Mouse (Mus musculus) forebrain, embryonic 11.5 days (tissue): ENCODE data around the gene Trabd2b. TPM values are rescaled to one million over a fixed set of nuclear protein-coding genes. Genes with fewer than 3 reads are reported as not detected.

Source experiments
- ATAC-seq: fragments of 200-750 bp; cut with Nextera tagmentation; replicated peaks from 2 replicates; pipeline ENCODE4 v1.8.0; 2017; ENCODE audit warnings: moderate TSS enrichment; ENCODE audit not compliant: low FRiP score
- DNase-seq: peaks from one replicate; pipeline ENCODE4 v3.0.0-alpha.2; 2017; ENCODE audit warnings: low spot score
- H3K27ac ChIP-seq: fragments of 300-500 bp; sonication (generic); 2 replicates; pipeline ENCODE4 v1.5.1; 2014; ENCODE audit warnings: low read depth, low read length
- H3K27me3 ChIP-seq: fragments of 300-500 bp; sonication (generic); 2 replicates; pipeline ENCODE4 v1.6.1; 2014; ENCODE audit warnings: mild to moderate bottlenecking, low read length, mixed read lengths; ENCODE audit not compliant: control insufficient read depth, insufficient read depth
- H3K36me3 ChIP-seq: fragments of 300-500 bp; sonication (generic); 2 replicates; pipeline ENCODE4 v1.6.1; 2014; ENCODE audit warnings: mild to moderate bottlenecking, low read length, moderate library complexity, mixed read lengths; ENCODE audit not compliant: control insufficient read depth, insufficient read depth
- H3K4me1 ChIP-seq: fragments of 300-500 bp; sonication (generic); replicated peaks from 2 replicates; pipeline ENCODE4 v1.6.1; 2014; ENCODE audit warnings: low read length, mixed read lengths; ENCODE audit not compliant: control insufficient read depth, insufficient read depth
- H3K4me2 ChIP-seq: fragments of 300-500 bp; sonication (generic); 2 replicates; pipeline ENCODE4 v1.6.1; 2014; ENCODE audit warnings: low read depth, mild to moderate bottlenecking, low read length, moderate library complexity, mixed read lengths; ENCODE audit not compliant: severe bottlenecking
- H3K4me3 ChIP-seq: fragments of 300-500 bp; sonication (generic); 2 replicates; pipeline ENCODE4 v1.5.1; 2014; ENCODE audit warnings: low read depth, low read length
- H3K9ac ChIP-seq: fragments of 300-500 bp; sonication (generic); 2 replicates; pipeline ENCODE4 v1.6.1; 2014; ENCODE audit warnings: low read length
- H3K9me3 ChIP-seq: fragments of 300-500 bp; sonication (generic); 2 replicates; pipeline ENCODE4 v1.6.1; 2016; ENCODE audit warnings: low read length, mixed read lengths; ENCODE audit not compliant: control insufficient read depth
- WGBS: fragments of 180-500 bp; shearing (Covaris S2); extraction: QIAGEN DNeasy Blood & Tissue Kit; methylation state at CpG from one replicate; pipeline ENCODE4 v1.1.7; 2014; 5-methylcytosine and 5-hydroxymethylcytosine counted together
- polyA plus RNA-seq: library from polyadenylated mRNA; unstranded; fragments of >200 nt; fragmentation: Nextera tagmentation; extraction: Ambion mirVana; gene quantifications from 2 replicates; pipeline ENCODE4 v1.2.1, GENCODE M21; 2014

Trabd2b gene
- polyA plus RNA-seq = 1.4 and 1.7 TPM in 2 replicates

DNA sequence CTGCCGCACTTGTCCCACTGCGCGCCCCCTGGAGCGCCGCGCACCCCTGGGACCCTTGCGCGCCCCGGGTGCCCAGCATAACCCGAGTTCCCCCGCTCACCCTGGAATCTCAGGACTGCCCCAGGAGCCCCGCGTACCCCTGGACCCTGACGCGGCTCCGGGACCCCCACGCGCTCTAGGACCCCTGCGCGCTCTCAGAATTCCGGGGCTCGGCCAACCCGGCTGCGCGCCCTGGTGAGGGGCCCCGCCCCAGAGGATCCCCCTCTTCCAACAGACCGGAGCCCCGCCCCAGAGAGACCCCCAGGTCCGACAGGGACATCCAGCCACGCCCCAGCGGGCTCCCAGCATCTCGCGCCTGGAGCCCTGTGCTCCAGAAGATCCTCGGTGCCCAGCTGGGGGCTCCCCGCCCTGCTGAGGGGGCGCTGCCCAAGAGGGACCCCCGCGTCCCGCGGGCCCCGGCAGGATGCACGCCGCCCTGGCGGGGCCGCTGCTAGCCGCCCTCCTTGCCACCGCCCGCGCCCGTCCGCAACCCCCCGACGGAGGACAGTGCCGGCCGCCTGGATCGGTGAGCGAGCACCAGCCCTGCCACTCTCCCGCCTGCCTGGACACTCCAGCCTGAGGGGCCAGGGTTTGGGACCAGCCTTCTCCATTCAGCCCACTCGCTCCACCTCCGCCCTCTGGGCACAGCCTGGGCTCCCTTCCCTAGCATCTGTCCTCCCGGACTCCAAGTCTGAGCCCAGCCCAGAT is at the start of gene Trabd2b:
Gene Trabd2b (plus strand): TSS at position 370 of the 747 bp plus-strand sequence.
- Histone ChIP-seq H3K9me3 (no peaks in the 10 kb centered on the region), H3K4me1 (peaks cover 13% of the 10 kb centered on the region), H3K9ac (peak within 1 kb of the TSS; percentile 75), H3K27ac (peak within 1 kb of the TSS; percentile 67), H3K27me3 (peaks cover 5% of the 10 kb centered on the region), H3K4me3 (peak within 1 kb of the TSS; percentile 74), H3K36me3 (no peaks in the 10 kb centered on the region), H3K4me2 (peak within 1 kb of the TSS; percentile 90)
- peak; percentile 65 for ATAC-seq
- under 1% methylated on average over 52 of the region's 61 CpGs for WGBS
- peak; percentile 79 for DNase-seq

DNA sequence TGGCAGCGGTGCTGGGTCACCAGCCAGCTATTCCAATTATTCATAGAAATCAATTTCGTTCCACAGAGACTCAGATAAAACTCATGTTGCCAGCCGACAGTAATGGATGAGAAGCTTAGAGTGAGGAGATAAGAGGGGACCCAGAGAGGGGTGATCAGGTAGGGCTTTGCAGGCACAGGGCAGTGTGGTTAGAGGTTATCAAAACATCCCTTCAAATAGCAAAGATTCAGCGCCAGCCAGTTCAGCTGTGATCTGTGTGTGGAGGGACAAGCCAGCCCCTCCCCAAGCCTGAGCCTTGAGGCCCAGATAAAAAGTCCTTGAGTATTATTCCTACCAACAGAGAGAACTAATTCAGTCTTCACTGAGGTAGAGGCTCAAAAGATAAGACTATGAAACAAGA is 49.1 kb upstream of the Trabd2b start:
- no peak for DNase-seq
- H3K4me3 ChIP-seq = no peak overlapping the region
- no peak overlapping the region for H3K9ac ChIP-seq
- 72% methylated on average over 4 of the region's 4 CpGs for WGBS
- H3K27me3 ChIP-seq = no peaks in the 10 kb centered on the region; the same call in 1 of the 2 replicates
- no peaks in the 10 kb centered on the region for H3K9me3 ChIP-seq
- H3K4me1 ChIP-seq = 0 out of 2 replicates have a peak, but pooled peaks cover 2% of the 10 kb centered on the region
- H3K36me3 ChIP-seq = no peaks in the 10 kb centered on the region
- no peak for ATAC-seq
- no peak overlapping the region for H3K4me2 ChIP-seq
- no peak overlapping the region for H3K27ac ChIP-seq

- no peaks in the 10 kb centered on the region; the same call in 1 of the 2 replicates for H3K27me3 ChIP-seq
- no peaks in the 10 kb centered on the region for H3K9me3 ChIP-seq
- H3K27ac ChIP-seq = no peak overlapping the region
- no peak for DNase-seq
- H3K4me2 ChIP-seq = no peak overlapping the region
- no peaks in the 10 kb centered on the region for H3K36me3 ChIP-seq
- no peak overlapping the region for H3K9ac ChIP-seq
- 83% methylated on average over 2 of the region's 2 CpGs for WGBS
- 0 out of 2 replicates have a peak, but pooled peaks cover 2% of the 10 kb centered on the region for H3K4me1 ChIP-seq
- H3K4me3 ChIP-seq = no peak overlapping the region
- ATAC-seq = no peak
These were observed 47.6 kb upstream of the Trabd2b start for GRCm38 (mm10) chr4:114358874-114359273.

DNA sequence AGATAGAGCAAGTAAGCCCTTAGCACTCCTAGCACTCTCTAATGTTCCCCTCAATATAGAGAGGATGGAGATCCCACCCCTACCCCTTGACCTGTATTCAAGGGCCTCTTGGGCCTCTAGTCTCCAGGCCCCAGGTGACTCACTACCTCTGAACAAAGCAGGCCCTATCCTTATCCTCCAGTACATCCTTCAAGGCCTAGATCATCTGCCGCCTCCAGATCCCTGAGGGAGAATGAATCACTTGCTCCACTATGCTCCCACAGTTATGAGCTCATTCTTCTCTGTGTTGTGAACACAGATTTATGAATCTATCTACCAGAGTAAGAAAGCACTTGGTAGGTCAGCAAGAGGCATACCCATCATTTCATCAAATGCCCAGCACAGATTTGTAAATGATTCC is 46.7 kb upstream of the Trabd2b start:
- ATAC-seq = no peak
- 88% methylated on average over 1 of the region's 1 CpGs for WGBS
- H3K36me3 ChIP-seq = no peaks in the 10 kb centered on the region

DNA sequence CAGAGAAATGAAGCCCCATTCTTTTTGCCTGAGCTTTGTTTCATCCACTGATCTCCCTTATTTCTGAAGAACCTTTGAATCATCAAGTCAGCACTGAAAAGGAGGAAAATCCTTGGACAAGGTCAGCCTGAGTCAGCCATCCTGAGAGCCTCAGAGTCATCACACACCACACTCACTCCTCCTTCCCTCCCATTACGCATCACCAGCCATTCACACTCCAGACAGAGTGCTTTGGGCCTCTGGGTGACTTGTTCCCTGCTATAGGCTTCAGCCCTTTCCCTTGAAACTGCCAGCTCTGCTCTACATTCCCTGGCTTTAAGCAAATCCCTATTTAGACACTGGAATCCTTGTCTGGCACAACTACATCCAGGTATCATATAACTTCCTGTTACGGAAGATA is 45.2 kb upstream of the Trabd2b start:
- Histone ChIP-seq H3K27me3 (no peaks in the 10 kb centered on the region; the same call in 1 of the 2 replicates), H3K27ac (no peak overlapping the region), H3K36me3 (no peaks in the 10 kb centered on the region), H3K4me3 (no peak overlapping the region), H3K4me2 (no peak overlapping the region), H3K9me3 (no peaks in the 10 kb centered on the region), H3K4me1 (0 out of 2 replicates have a peak, but pooled peaks cover 2% of the 10 kb centered on the region), H3K9ac (no peak overlapping the region)
- WGBS = 88% methylated on average over 2 of the region's 2 CpGs
- no peak for DNase-seq
- ATAC-seq = no peak

More for the DNA sequence above, 46.7 kb upstream of the Trabd2b start:
- Histone ChIP-seq H3K4me3 (no peak overlapping the region), H3K4me2 (no peak overlapping the region), H3K9me3 (no peaks in the 10 kb centered on the region), H3K4me1 (0 out of 2 replicates have a peak, but pooled peaks cover 2% of the 10 kb centered on the region), H3K27ac (no peak overlapping the region), H3K27me3 (no peaks in the 10 kb centered on the region; the same call in 1 of the 2 replicates), H3K9ac (no peak overlapping the region)
- no peak for DNase-seq

DNA sequence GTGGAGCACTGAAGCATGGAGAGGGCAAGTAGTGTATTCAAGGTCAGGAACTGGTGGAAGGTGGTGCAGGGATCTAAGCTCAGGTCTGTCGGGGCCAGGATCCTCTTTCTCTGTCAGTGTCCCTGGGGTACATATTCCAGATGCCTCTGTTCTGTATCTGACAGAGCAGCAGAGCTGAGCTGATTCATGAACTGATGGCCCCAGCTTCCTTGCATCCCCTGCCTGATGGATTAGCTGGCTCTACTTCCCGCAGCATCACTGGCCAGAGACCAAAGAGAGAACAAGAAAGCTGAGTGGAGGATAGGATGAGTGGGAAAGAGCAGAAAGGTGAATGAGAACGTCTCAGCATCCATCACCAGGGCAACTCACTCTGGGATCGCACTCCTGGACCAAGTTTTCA is 41.5 kb upstream of the Trabd2b start:
- no peak overlapping the region for H3K4me2 ChIP-seq
- H3K4me3 ChIP-seq = no peak overlapping the region
- no peak overlapping the region for H3K27ac ChIP-seq
- no peak for DNase-seq
- H3K36me3 ChIP-seq = no peaks in the 10 kb centered on the region
- no peak for ATAC-seq
- no peaks in the 10 kb centered on the region for H3K9me3 ChIP-seq
- H3K9ac ChIP-seq = no peak overlapping the region
- no peaks in the 10 kb centered on the region for H3K4me1 ChIP-seq
- H3K27me3 ChIP-seq = no peaks in the 10 kb centered on the region
- 88% methylated on average over 4 of the region's 4 CpGs for WGBS

GRCm38 (mm10) chr4:114365595-114365994 is 40.9 kb upstream of the Trabd2b start:
- ATAC-seq (no peak), DNase-seq (no peak)

DNA sequence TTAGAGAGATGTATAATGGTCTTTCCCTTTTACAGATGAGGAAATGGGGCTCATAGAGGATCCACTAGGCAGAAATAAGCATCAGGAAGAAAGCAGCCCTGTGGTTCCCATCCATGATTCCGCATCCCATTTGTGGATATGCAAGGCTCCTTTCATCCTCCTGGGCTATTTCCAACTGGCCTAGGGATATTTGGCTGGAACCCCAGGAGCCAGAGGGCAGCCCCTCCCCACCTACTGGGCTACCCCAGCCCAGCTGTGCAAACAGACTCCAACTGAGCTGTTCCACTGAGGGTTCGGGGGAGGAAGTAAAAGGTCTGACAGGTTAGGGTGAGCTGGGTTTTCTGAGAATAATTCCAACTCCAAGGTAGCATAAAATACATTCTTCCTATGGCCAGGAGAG is 39.5 kb upstream of the Trabd2b start:
- H3K9ac ChIP-seq = no peak overlapping the region
- WGBS = 62% methylated on average over 2 of the region's 2 CpGs
- H3K4me1 ChIP-seq = no peaks in the 10 kb centered on the region
- H3K4me3 ChIP-seq = no peak overlapping the region
- no peaks in the 10 kb centered on the region for H3K27me3 ChIP-seq
- no peaks in the 10 kb centered on the region for H3K9me3 ChIP-seq
- DNase-seq = no peak
- no peak overlapping the region for H3K27ac ChIP-seq
- no peak overlapping the region for H3K4me2 ChIP-seq
- ATAC-seq = no peak
- H3K36me3 ChIP-seq = no peaks in the 10 kb centered on the region

More at GRCm38 (mm10) chr4:114365595-114365994, 40.9 kb upstream of the Trabd2b start:
- Histone ChIP-seq H3K4me2 (no peak overlapping the region), H3K4me1 (no peaks in the 10 kb centered on the region), H3K27ac (no peak overlapping the region), H3K9ac (no peak overlapping the region), H3K9me3 (no peaks in the 10 kb centered on the region), H3K27me3 (no peaks in the 10 kb centered on the region), H3K36me3 (no peaks in the 10 kb centered on the region), H3K4me3 (no peak overlapping the region)

- Histone ChIP-seq H3K27me3 (no peaks in the 10 kb centered on the region), H3K4me3 (no peak overlapping the region), H3K36me3 (no peaks in the 10 kb centered on the region), H3K9me3 (no peaks in the 10 kb centered on the region), H3K9ac (no peak overlapping the region), H3K4me2 (no peak overlapping the region), H3K4me1 (no peaks in the 10 kb centered on the region), H3K27ac (no peak overlapping the region)
- ATAC-seq (no peak), DNase-seq (no peak)
- 40% methylated on average over 7 of the region's 7 CpGs for whole genome bisulfite sequencing
These were observed 38.7 kb upstream of the Trabd2b start for GRCm38 (mm10) chr4:114367840-114368239.
